Mouse (Mus musculus) cerebellum, postnatal 10 days (tissue): Measurements from ENCODE around the gene Katnal1.

Source experiments
- DNase-seq, 2 experiments: peaks; one replicate each; pipeline ENCODE4 v3.0.0; 2021; ENCODE audit warnings: mixed read lengths in 2 of 2

Gene Katnal1

DNA sequence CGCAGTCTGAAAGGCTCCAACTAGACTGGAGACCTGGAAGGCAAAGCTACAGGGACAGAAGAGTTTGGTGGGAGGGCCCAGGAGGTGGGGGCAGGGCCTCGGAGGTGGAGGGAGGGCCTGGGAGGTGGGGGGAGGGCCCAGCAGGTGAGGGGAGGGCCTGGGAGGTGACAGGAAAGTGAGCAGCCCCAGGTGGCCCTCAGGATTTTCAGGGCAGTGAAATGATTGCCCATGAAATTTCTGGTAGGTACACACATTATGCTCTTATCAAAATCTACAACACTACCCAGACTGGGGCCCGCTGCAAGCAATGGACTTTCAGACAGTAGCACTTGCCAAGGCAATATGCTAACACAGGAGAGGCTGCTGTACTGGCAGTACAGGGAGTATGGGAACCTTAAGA lies 59.5 kb downstream of the Katnal1 start:
- DNase-seq, result no peak

DNA sequence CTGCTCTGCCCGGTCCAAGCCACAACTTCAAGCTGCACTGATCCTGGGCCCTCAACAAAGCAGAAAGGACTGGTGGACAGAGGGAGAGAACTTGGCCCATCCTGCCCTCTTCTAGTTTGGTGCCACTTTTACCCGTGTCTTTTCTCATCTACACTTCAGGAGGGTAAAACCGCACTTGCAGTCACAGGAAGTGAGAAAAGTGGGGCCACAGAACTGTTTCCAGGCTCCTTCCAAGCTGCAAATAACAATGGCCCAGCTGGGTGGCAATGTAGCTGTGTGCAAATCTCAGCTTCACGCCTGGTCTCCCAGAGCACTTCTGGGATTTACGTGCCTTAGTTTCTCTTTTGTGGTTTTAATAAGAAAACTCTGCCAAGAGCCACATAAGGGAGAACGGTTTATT lies 61.4 kb downstream of the Katnal1 start:
- DNase-seq, result no peak

DNA sequence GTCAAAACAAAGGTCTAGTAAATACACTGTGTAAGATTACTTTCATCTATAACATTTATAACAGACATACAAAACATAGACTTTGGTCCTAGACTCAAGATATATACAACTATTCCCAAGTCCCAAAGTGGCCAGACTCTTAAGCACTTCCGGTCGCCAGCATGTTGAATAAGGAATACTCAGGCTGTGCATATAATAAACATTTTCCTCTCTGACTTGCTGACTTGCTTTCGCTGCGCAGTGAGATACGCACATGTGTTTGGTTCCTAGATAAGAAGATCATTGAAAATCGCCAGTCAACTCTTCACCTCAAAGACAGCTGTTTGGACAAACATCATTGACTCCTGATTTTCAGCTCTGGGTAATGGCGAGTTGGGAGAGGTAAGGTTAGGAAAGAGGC lies 61.9 kb downstream of the Katnal1 start:
- DNase-seq, result no peak

DNA sequence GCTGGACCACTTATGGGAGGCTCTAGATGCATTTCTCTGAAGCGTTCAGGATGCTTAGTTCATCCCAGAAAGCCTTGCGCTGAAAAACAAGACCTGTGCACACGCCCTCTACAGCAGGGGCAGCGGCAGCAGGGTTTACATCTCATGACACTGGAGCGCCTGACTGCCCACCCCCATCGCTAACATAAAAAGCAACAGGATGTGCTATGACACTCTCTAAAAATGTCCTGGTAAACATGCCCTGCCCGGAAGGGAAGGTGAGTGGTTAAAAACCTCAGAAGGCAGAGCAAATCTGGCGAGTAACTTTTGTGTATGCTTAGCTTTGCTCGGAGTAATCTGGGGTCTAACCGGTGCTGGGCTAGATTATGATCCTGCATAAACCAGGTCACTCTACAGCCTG lies 62.5 kb downstream of the Katnal1 start:
- no peak for DNase-seq

DNA sequence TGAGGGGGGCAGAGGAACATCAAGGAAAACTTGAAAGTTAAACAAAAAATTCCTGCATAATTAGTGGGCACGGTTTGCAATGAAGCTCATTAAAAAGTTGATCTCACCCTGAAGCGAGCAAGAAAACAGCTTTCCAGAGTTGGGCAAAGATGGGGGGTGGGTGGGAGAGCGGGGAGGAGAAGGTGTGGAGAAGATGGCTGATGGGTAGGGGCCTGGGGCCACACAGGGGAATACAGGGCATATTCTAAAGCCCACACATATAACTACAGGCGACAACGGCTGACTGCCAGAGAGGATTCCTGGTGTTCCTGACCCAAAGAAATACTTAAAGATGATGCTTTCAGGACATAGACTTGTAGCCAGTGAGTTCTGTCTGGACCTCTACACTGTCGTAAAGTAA lies 65.7 kb downstream of the Katnal1 start:
- DNase-seq, result no peak

GRCm38 (mm10) chr5:148862853-148863252 lies 66.3 kb downstream of the Katnal1 start:
- DNase-seq, result no peak

DNA sequence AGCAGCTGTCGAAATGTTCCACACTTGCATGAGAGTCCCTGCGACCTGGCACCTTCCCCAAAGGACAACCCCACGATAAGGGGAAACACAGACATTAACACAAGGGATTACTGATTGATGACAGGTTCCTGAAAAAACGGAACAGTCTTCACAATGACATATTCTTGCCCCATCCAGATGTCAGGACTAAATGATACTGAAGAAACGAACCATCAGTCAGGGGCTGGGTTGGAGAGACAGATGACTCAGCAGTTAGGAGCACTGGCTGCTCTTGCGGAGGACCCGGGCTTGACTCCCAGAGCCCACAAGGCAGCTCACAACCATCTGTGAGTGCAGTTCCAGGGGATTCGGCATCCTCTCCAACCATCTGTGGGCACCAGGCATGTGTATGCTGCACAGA lies 67.0 kb downstream of the Katnal1 start:
- peak; percentile 24 to 27 for DNase-seq

GRCm38 (mm10) chr5:148857522-148857921 lies 71.6 kb downstream of the Katnal1 start:
- DNase-seq, result no peak

- DNase-seq, result no peak
Observed at GRCm38 (mm10) chr5:148855047-148855446, 74.1 kb downstream of the Katnal1 start.

DNA sequence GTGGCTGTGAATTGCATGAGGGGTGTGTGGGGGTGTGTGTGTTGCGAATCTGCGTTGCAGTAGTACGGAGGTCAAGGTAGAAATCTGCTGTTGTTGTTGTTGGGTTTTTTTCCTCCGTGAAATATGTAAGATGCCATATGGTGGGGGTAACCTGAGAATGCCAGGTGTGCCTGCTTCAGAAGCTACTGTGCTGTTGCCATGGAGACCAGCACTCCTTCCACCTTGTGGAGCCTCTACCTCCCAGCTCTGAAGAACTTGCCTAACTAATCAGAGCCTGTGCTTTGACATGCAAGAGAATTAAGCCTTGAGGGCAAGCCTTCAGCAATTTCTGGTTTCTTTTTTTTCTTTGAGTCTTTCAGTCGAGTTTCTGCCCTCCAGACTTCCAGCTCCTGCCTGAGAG lies 75.0 kb downstream of the Katnal1 start:
- DNase-seq, result no peak

- DNase-seq, result peak; percentile 60 to 63
Observed at GRCm38 (mm10) chr5:148849516-148849915, 79.6 kb downstream of the Katnal1 start.

- no peak for DNase-seq
Observed at GRCm38 (mm10) chr5:148847032-148847431, 82.1 kb downstream of the Katnal1 start.

DNA sequence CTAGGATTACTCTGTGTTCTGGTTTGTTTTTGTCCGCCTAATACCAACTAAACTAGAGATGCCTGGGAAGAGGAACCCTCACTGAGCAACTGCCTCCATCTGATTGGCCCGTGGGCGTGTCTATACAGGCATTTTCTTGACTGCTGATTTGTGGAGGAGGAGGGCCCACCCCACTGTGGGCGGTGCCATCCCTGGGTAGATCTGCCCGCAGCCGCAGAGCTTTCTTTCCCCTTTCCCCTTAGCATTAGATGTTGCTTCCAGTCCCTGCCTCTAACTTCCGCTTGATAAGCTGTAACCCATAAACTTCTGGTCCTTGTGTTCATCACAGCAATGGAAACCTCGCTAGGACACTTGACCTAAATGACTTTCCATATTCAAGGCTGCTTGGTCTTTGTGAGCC lies 92.1 kb downstream of the Katnal1 start:
- DNase-seq, result no peak

- DNase-seq, result peak; percentile 90 to 94
Observed at GRCm38 (mm10) chr5:148831596-148832257, 97.4 kb downstream of the Katnal1 start.

GRCm38 (mm10) chr5:148831141-148831547 lies 98.0 kb downstream of the Katnal1 start:
- DNase-seq, result peak; percentile 47 to 51

- DNase-seq, result no peak
Observed at GRCm38 (mm10) chr5:148825732-148826131, 103.4 kb downstream of the Katnal1 start.

DNA sequence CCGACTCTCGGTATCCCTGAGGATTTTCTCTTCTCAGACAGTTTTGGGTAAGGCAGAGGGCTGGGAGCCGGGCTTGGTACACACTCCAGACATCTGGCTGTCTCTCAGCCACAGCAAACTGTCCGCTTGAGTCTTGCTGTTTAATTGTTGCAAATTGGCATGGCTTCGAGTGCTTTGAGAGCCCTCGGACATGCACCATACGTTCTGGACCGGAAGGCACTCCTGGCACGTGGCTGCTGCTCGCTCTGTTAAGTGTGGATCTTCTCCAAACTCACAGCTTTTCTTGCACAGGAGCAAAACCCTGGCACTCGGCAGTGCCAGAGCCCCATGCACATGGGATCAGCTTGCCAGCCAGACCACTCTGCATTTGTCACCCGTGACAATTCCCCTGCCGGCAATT lies 106.3 kb downstream of the Katnal1 start:
- peak; percentile 84 to 89 for DNase-seq
